Mouse (Mus musculus): ENCODE measurements around the gene Rufy2. TPM values are rescaled to one million over a fixed set of nuclear protein-coding genes. Genes with fewer than 3 reads are reported as not detected.

The Rufy2 gene
- total RNA-seq (2017), result 34.0 and 35.5 TPM in 2 replicates

DNA sequence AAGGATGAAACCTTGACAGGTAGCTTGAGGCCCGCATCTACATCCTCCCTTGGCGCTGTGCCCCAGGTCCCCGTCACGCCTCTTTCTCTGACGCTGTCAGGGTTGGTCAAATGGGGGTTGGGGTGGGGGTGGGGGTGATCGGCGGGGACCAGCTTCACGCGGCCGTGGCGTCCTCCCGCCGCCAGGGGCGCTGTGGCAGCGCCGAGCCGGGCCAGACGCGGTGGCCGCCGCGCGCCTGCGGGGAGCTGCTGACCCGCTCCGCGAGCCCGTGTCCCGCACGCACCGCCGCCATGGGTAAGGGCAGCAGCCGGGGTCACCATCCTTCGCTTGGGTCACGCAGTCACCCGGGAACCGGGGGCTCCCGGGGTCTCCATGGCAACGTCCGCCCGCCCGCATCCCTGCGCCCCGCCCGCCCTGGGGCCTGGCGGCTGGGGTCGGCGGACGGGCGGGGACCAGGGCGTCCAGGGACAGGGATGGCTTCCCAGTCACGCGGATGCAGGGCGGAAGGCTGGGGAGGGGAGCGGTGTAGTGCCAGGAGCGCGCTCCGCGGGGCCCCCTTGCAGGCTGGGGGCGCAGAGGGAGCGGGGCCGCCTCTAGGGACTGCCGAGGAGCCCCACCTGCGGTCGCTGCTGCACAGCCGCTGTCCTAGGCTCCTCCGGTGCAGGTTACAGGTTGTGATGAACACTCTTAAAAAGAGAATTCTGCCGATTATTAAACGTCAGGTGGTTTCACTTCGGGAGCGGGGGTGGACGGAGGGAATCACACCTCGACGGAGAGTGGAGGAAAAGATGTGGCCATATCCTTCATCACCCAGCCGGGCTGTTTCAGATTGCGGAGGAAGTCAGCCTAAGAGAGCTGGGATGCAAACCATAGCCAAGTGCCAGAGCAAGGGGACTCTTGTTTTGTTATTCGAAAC, at the start of gene Rufy2:
Rufy2 (plus strand) TSS at position 185 of the 916 bp plus-strand sequence.
- ATAC-seq (ENCODE audit: extremely low read depth, insufficient number of reproducible peaks, low FRiP score, poor library complexity, severe bottlenecking), result peak; percentile 89

DNA sequence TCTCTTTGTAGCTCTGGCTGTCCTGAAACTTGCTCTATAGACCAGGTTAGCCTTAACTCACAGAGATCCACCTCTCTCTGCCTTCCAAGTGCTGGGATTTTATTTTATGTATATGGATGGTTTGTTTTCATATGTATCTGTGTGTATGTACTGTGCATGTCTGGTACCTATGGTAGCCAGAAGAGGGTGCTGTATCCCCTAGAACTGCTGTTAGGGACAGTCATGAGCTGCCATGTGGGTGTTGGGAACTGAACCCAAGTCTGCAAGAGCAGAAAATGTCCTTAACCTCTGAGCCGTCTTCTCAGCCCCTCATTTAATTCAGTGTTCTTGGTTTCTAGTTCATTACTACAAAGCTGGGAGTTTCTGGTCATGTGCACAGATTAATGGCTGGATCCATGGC, 47.6 kb upstream of the Rufy2 start:
- no peak for ATAC-seq (ENCODE audit: extremely low read depth, insufficient number of reproducible peaks, low FRiP score, poor library complexity, severe bottlenecking)

DNA sequence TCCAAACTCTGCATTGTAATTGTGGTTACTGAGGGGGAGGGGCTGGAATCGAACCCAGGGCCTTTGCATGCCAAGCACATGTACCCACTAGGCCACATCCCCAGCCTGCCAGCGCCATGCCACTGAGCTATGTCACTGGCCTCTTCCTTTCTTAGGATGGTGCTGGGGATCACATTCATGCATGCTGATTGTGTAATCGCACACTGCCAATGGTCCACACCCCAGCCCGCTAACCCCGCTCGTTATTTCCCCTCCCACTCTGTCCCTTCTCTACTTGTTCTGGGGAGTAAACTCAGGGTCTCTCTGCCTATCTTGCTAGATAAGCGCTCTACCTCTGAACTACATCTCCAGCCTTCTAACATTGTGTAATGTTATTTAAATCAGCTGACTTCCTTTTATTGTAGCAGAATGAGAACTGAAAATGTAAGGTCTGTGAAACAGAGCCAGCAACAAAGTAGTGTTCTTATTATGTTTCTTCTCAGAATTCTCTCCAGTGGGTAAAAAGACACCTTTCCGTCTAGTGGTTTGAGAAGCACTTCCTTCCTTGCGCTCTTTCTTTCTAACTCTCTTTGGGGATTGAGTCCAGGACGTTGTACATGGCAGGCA, 34.9 kb upstream of the Rufy2 start:
- ATAC-seq (ENCODE audit: extremely low read depth, insufficient number of reproducible peaks, low FRiP score, poor library complexity, severe bottlenecking), result no peak

DNA sequence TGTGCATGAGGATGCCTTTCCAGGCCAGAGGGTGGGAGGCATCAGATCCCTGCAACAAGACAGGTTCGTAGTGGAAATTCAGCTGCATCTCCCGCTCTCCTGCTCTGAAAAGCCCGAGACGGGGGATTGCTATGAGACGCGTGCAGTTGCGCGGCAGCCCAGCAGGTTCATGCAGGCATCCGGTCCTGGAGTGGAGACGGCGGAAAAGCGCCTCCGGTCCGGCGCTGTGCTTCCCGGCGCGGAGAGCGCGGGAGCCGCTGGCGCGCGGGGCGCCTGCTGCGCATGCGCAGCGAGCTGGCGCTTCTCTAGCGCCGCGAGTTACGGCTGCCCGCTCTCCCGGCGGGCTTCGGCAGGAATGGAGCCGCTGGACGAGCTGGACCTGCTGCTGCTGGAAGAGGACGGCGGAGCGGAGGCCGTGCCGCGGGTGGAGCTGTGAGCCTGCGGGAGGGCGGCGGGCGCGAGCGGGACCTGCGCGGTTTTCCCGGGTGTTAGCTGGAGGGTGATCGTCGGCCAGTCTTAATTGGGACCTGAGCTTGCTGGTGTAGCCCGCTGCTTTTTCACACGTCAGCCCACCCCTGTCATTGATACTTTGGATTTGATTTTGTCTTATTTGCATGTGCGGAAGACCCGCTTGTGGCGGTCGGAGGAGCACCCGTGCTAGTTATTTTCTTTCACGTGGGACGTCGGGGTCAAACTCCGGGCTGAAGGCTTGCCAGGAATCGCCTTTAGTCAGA, 33.1 kb upstream of the Rufy2 start, which contains the start of gene Dna2:
Dna2 (plus strand) TSS at position 289 of the 734 bp plus-strand sequence.
- ATAC-seq (ENCODE audit: extremely low read depth, insufficient number of reproducible peaks, low FRiP score, poor library complexity, severe bottlenecking), result no peak

DNA sequence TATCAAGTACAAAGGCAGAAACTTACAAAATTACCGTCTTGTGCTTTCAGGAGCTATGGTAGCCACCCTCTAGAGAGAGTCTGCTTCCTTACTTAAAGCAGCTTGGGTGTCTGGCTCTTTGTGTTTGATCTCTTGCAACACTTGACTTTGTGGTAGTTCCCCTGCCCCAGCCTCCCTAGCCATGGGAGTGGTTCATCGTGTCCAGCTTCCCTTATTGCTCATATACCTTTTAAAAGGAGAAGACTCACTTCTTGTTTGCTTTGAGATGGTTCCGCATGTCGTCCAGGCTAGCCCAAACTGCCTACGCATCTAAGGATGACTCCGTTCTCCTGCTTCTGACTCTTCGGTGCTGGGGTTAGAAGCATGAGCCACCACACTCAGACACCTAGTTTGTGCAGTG, 31.5 kb upstream of the Rufy2 start:
- ATAC-seq (ENCODE audit: extremely low read depth, insufficient number of reproducible peaks, low FRiP score, poor library complexity, severe bottlenecking), result peak; percentile 93

DNA sequence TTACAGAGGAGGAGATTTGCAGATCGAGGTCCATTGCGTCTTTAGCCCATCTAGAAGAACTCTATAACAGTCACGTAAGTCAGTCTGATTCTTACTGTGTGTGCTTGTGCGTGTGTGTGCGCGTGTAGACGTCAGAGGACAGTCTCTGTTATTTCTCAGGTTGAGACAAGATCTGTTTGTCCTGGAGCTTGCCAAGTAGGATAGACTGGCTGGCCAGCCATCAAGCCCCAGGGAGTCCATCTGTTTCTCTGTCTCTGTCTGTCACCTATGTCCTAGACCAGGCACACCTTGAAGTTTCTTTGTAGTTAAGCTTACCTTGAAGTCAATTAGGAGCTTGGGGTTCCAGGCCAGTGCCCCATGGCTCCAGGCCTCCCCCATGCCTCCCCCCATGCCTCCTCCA, 16.1 kb upstream of the Rufy2 start:
- ATAC-seq (ENCODE audit: extremely low read depth, insufficient number of reproducible peaks, low FRiP score, poor library complexity, severe bottlenecking), result no peak

DNA sequence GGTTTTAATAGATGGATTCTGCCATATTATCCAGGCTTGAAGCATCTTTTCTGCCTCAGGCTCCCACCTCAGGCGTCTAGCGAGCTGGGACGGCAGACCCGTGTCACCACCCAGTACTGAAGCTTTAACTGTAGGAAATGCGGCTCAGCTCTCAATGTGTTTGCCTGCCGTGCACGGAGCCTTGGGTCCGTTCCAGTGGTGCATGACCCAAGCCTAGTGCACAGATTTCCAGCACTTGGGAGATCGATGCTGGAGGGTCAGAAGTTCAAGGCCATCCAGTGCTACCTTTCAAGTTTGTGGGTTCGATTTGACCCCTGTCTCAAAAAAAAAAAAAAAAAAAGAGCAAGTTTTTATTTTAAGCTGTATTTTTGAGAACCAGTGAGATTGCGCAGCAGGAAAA, 14.2 kb upstream of the Rufy2 start:
- ATAC-seq (ENCODE audit: extremely low read depth, insufficient number of reproducible peaks, low FRiP score, poor library complexity, severe bottlenecking), result no peak

DNA sequence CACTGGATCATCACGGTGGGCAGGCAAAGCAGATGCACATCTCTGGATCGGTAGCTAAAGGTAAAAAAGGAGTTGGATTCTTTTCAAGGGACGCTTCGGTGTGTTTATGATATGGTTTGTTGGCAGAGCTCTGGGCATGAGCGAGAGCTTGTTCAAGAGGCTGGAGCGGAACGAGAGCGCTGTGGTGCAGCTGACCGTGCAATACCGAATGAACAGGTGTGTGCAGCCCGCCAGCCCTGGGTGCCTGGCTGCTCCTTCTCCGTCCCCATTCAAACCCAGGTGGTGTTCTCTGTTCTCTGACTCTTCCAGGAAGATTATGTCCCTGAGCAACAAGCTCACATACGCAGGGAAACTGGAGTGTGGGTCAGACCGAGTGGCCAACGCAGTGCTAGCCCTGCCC, 13.7 kb upstream of the Rufy2 start:
- ATAC-seq (ENCODE audit: extremely low read depth, insufficient number of reproducible peaks, low FRiP score, poor library complexity, severe bottlenecking), result no peak

DNA sequence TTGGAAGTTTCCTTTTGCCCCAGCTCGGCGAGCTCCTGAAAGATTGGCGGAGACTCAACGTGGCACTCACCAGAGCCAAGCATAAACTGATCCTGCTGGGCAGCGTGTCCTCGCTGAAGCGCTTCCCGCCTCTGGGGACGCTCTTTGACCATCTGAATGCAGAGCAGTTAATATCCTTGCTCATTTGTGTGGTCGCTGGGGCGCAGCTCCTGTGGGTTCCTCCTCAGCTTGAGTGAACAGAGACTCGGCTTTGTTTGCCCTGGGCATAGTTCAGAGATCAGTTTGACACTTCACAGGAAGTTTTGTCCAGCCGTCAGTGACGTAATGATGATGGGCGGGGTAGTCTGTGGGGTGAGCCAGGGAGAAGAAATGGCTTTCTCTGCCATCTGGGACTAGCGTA, 8.2 kb upstream of the Rufy2 start:
- peak; percentile 95 for ATAC-seq (ENCODE audit: extremely low read depth, insufficient number of reproducible peaks, low FRiP score, poor library complexity, severe bottlenecking)

DNA sequence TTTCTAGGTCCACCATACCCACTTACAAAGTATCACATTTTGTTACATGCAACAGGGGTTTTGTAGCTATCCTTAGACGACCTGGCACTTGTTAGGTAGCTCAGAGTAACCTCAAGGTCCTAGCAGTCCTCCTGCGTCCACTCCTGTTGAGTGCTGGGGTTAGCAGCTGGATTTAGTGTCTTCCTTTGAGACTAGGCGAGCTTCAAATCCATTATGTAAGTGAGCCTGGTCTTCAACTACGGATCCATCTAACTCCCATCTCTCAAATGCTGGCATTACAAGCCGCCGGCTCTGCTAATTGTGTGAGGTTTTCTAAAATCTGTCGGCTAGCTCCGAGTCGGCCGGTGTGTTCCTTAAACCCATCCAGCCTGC, 370 bp upstream of the Rufy2 start:
- no peak for ATAC-seq (ENCODE audit: extremely low read depth, insufficient number of reproducible peaks, low FRiP score, poor library complexity, severe bottlenecking)

DNA sequence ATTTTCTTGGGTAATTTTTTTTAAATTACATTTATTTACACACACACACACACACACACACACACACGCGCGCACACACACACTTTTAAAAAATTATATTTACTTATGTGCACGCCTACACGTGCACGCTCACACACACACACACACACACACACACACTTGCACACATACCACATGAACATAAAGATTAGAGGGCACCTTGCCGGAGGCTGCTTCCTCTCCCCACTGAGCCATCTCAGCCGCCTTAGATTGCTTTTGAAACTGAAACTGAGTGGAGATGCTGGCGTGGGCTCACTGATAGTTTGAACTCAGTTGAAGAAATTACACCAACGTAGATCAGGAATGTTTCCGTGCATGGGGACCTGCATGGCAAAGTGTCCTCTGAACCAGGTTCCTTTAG, 4.0 kb downstream of the Rufy2 start:
- peak; percentile 45; the same call in 1 of the 2 replicates for ATAC-seq (ENCODE audit: extremely low read depth, insufficient number of reproducible peaks, low FRiP score, poor library complexity, severe bottlenecking)

DNA sequence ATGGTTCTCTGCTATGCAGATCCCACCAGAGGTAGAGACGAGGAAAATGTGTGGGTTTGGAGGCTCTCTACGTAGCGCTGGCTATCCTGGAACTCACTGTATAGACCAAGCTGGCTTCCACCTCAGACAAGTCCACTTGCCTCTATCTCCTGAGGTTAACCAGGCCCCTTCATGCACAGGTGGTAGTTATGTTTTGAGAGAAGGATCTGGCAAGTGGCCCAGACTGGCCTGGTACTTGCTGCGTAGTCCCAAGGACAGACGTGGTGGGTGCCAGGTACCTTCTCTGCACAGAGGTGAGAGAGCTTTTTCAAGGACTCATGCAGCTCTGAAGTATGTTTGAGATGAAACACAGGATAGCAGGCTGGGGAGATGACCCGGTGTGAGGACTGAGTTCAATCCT, 4.5 kb downstream of the Rufy2 start:
- no peak for ATAC-seq (ENCODE audit: extremely low read depth, insufficient number of reproducible peaks, low FRiP score, poor library complexity, severe bottlenecking)

DNA sequence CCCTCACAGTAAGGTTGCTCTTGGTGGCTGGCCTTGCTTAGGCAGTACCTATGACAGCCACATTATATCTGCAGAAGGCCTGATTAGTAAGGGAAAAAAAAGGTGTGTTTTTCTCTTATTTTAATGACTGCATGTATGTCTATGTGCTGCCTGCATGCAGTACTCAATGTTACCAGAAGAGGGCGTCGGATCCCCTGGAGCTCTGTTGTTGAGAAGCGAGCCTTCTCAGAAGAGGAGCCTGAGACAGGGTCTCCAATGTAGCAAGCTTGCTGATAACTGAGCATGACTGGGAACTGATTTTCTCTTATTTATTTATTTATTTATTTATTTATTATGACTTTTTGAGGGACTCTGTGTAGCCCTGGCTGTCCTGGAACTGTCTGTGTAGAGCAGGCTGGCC, 7.3 kb downstream of the Rufy2 start:
- peak; percentile 30; the same call in 1 of the 2 replicates for ATAC-seq (ENCODE audit: extremely low read depth, insufficient number of reproducible peaks, low FRiP score, poor library complexity, severe bottlenecking)

DNA sequence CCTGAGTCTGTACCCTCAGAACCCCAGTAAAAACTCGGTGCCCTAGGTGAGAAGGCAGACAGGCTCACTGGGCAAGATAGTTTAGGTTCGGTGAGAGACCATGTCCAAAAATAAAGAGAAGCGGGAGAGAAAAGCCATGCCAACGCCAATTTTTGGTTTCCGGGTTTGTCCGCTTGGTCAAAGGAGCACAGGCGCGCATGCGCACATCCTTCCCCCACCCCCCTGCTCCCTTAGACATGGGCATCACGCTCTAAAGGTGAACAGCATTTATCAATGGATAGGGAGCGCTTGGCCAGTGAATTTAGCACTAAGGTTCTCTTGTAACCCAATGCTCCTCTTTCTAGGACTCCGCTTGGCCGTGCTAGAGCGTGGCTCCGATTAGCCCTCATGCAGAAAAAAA, 10.6 kb downstream of the Rufy2 start:
- no peak for ATAC-seq (ENCODE audit: extremely low read depth, insufficient number of reproducible peaks, low FRiP score, poor library complexity, severe bottlenecking)

DNA sequence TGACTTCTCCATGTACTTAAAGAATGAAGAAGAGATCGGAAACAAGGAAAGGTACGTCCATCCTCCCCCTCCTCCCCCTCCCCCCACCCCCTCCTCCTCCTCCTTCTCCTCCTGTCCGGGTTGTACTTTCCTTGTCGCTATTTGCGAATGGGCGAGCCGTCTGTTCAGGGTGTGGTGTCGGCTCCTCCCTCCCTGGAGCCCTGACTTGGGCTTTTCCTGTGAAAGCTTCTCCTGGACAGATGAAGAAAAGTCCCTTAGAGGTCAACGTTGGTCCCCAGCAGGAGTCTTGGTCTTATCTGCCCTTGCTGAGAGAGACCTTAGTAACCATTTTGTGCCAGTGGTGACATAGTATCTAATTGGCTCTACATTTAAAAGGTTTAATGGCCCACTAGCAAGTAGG, 14.0 kb downstream of the Rufy2 start:
- no peak for ATAC-seq (ENCODE audit: extremely low read depth, insufficient number of reproducible peaks, low FRiP score, poor library complexity, severe bottlenecking)

DNA sequence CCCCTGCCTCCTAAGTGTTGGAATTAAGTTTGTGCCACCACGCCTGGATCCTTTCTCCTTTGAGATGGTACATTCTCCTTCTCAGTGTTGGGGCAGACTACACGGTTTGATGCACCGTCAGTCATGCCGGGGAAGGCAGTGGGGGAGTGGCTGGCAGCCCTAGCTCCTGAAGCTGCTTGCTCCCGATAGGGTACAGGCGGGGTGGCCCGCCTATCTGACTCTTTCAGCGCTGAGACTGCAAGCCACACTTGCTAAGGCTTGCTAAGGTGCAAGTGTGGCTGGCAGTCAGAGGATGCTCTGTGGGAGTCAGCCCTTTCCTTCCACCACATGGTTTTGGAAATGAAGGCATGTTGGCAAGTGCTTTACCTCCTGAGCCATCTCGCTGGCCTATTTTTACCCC, 20.6 kb downstream of the Rufy2 start:
- no peak for ATAC-seq (ENCODE audit: extremely low read depth, insufficient number of reproducible peaks, low FRiP score, poor library complexity, severe bottlenecking)

DNA sequence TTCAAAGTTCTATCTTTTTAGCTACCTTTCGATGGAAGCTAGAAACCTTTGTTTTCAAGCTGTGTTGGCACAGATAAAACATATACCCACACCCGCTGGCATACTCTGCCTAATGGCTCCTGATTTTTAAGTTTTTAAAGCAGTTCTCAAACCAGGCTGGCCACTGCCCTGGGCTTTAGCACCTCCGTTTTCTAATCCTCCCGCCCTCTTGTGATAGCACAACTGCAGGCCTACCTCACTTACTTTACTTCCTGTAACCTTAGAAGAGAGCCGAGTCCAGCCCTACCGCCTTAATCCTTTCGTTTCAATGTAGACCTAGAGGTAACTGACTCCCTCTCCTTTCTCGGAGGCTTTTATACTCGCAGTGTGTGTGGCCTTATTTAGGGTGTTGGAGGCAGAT, 23.2 kb downstream of the Rufy2 start:
- no peak for ATAC-seq (ENCODE audit: extremely low read depth, insufficient number of reproducible peaks, low FRiP score, poor library complexity, severe bottlenecking)

DNA sequence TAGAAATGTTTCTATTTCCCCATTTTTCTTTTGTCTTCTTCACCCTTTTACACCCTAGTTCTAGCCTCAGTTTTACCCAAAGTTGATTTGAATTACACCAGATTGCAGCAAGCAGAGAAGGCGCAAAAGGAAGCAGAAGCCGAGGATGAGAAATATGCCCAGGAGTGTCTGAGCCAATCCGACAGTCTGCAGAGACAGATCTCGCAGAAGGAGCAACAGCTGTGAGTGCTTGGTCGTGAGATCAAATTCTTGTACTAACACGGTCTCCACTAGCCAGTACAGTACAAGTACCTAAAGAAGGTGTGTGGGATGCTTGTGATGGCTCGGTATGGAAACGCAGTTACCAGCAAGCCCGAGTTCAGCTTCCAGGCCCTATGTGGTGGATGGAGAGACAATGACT, 24.5 kb downstream of the Rufy2 start:
- no peak for ATAC-seq (ENCODE audit: extremely low read depth, insufficient number of reproducible peaks, low FRiP score, poor library complexity, severe bottlenecking)

DNA sequence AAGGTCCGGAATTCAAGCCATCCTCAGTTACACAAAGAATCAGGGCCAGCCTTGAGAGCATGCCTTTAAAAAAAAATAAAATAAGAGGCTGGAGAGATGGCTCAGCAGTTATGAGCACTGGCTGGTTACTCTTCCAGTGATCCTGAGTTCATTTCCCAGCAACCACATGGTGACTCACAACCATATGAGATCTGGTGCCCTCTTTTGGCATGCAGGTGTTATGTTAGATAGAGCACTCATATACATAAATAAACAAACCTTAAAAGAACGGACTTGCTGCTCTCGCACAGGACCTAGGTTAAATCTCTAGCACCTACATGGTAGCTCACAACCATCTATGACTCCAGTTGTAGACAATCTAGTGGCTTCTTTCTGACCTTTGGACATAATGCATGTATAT, 28.2 kb downstream of the Rufy2 start:
- ATAC-seq (ENCODE audit: extremely low read depth, insufficient number of reproducible peaks, low FRiP score, poor library complexity, severe bottlenecking), result no peak

DNA sequence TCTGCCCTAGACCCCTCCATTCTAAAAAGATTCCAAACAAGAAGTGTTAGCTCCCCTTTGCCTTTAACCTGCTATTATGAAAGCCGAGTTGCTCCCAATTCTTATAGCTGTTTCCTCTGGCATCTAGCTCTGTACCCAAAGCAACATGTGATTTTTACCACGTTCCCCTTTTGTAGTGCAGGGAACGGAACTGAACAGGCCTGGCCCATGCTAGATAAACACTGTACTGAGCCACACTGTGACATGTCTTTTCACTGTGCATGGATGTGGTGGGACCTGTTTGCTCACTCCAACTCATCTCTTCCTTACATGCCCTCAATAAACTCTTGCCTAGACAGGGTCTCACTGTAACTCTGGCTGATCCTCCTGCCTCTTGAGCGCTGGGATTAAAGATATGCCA, 30.2 kb downstream of the Rufy2 start:
- ATAC-seq (ENCODE audit: extremely low read depth, insufficient number of reproducible peaks, low FRiP score, poor library complexity, severe bottlenecking), result no peak
